Mouse (Mus musculus) liver, postnatal 0 days (tissue): Measurements from ENCODE around the gene Ctsll3.

Source experiments
- CTCF ChIP-seq: sonication (generic); IDR thresholded peaks from 2 replicates; pipeline ENCODE4 v1.5.1; 2016; ENCODE audit warnings: antibody characterized with exemption, low read depth
- EP300 ChIP-seq: IDR thresholded peaks from 2 replicates; pipeline ENCODE4 v1.6.1; 2016; ENCODE audit warnings: antibody characterized with exemption, low read depth, mild to moderate bottlenecking

DNA sequence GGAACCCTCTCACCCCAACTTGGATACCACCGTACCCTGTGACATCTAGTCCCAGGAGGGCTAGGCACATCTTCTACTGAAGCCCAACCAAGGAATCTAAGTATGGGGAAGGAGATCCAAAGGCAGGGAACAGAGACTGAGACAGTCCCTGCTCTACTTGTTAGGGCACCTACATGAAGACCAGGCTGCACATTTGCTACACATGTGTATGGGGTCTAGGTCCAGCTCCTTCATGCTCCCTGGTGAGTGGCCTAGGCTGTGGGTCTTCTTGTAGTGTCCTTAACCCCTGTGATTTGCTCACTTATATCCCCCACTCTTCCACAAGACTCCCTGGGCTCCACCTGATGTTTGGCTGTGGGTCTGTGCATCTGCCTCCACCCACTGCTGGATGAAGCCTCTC lies 13.2 kb downstream of the Ctsll3 start:
- TF ChIP-seq CTCF (no peak), EP300 (no peak)
